16 mouse cellular contexts compared by ENCODE assay signal in genomic region chr6:99985322-99985721, GRCm38 (mm10).
DNase-seq lines count a peak whose midpoint lies in the region; ATAC-seq and TF ChIP-seq lines count a peak whose summit lies in the region.
"Had no signal": no experiment of that assay in that cellular context is flagged by ENCODE, and none has a peak within 500 bp of the region (broad histone marks: within the 10 kb centered on the region; RNA-seq: fewer than 3 reads in every experiment).

No protein-coding gene starts in this region.

- no peak overlapping the region for H3K4me3 ChIP-seq in forebrain, embryonic 15.5 days
- H3K4me3 ChIP-seq in forebrain, embryonic 10.5 days, result no peak overlapping the region
- no peak overlapping the region for H3K4me3 ChIP-seq in lung, embryonic 14.5 days (ENCODE audit: low read depth, low read length)
- no peak overlapping the region for H3K4me3 ChIP-seq in midbrain, postnatal 0 days (ENCODE audit: low read depth, low read length)
- H3K4me3 ChIP-seq: liver, embryonic 12.5 days; neural tube, embryonic 12.5 days had no signal

- WGBS in forebrain, embryonic 15.5 days, result 27% methylated on average over 5 of the region's 5 CpGs
- WGBS in forebrain, embryonic 10.5 days, result 42% methylated on average over 5 of the region's 5 CpGs
- WGBS in lung, embryonic 14.5 days, result 44% methylated on average over 5 of the region's 5 CpGs
- WGBS in midbrain, postnatal 0 days, result 16% methylated on average over 5 of the region's 5 CpGs

- peaks cover 16% of the 10 kb centered on the region for H3K4me1 ChIP-seq in forebrain, embryonic 15.5 days
- peaks cover 35% of the 10 kb centered on the region for H3K4me1 ChIP-seq in forebrain, embryonic 10.5 days
- no peaks in the 10 kb centered on the region for H3K4me1 ChIP-seq in lung, embryonic 14.5 days (ENCODE audit: insufficient read depth)
- peaks cover 7% of the 10 kb centered on the region; the same call in 1 of the 2 replicates for H3K4me1 ChIP-seq in midbrain, postnatal 0 days (ENCODE audit: insufficient read depth, low read length)
- H3K4me1 ChIP-seq: neural tube, embryonic 12.5 days had no signal

- 0 out of 2 replicates have a peak overlapping the region, but pooled peaks have one; percentile 42 for H3K27ac ChIP-seq in forebrain, embryonic 15.5 days (replicated peaks)
- H3K27ac ChIP-seq in forebrain, embryonic 10.5 days, result no peak overlapping the region
- no peak overlapping the region for H3K27ac ChIP-seq in lung, embryonic 14.5 days (ENCODE audit: low read depth)
- no peak overlapping the region for H3K27ac ChIP-seq in midbrain, postnatal 0 days (ENCODE audit: low read depth, low read length)
- H3K27ac ChIP-seq: liver, embryonic 12.5 days; neural tube, embryonic 12.5 days had no signal

- no peaks in the 10 kb centered on the region for H3K36me3 ChIP-seq in forebrain, embryonic 15.5 days
- H3K36me3 ChIP-seq in forebrain, embryonic 10.5 days (replicated peaks), result no peaks in the 10 kb centered on the region
- no peaks in the 10 kb centered on the region for H3K36me3 ChIP-seq in lung, embryonic 14.5 days (ENCODE audit: insufficient read depth)
- no peaks in the 10 kb centered on the region for H3K36me3 ChIP-seq in midbrain, postnatal 0 days (ENCODE audit: insufficient read depth, low read length)
- H3K36me3 ChIP-seq: liver, embryonic 12.5 days; neural tube, embryonic 12.5 days had no signal

- no peaks in the 10 kb centered on the region; the same call in 1 of the 2 replicates for H3K27me3 ChIP-seq in forebrain, embryonic 15.5 days
- peaks cover 88% of the 10 kb centered on the region for H3K27me3 ChIP-seq in forebrain, embryonic 10.5 days (ENCODE audit: poor library complexity, severe bottlenecking)
- no peaks in the 10 kb centered on the region for H3K27me3 ChIP-seq in lung, embryonic 14.5 days (ENCODE audit: insufficient read depth, low read length)
- H3K27me3 ChIP-seq in midbrain, postnatal 0 days (ENCODE audit: insufficient read depth, low read length), result 0 out of 2 replicates have a peak, but pooled peaks cover 3% of the 10 kb centered on the region

- no peak overlapping the region for H3K4me2 ChIP-seq in forebrain, embryonic 15.5 days (replicated peaks)
- no peak overlapping the region for H3K4me2 ChIP-seq in lung, embryonic 14.5 days
- H3K4me2 ChIP-seq in midbrain, postnatal 0 days (ENCODE audit: low read depth, low read length, poor library complexity, severe bottlenecking), result no peak overlapping the region
- H3K4me2 ChIP-seq: liver, embryonic 12.5 days; neural tube, embryonic 12.5 days had no signal

- no peak for ATAC-seq in forebrain, embryonic 15.5 days (replicated peaks)
- ATAC-seq in lung, embryonic 14.5 days (ENCODE audit: insufficient read depth), result 0 out of 2 replicates have a peak, but pooled peaks have one; percentile 26
- ATAC-seq in midbrain, postnatal 0 days (ENCODE audit: low FRiP score), result peak; percentile 13; the same call in 1 of the 2 replicates
- no peak for ATAC-seq in cerebellum, adult (ENCODE audit: insufficient number of reproducible peaks, low FRiP score, low TSS enrichment)
- ATAC-seq: liver, embryonic 12.5 days had no signal

- H3K9ac ChIP-seq in forebrain, embryonic 15.5 days (replicated peaks), result 0 out of 2 replicates have a peak overlapping the region, but pooled peaks have one; percentile 11
- no peak overlapping the region for H3K9ac ChIP-seq in lung, embryonic 14.5 days
- H3K9ac ChIP-seq in midbrain, postnatal 0 days (replicated peaks; ENCODE audit: low read length, poor library complexity, severe bottlenecking), result no peak overlapping the region
- H3K9ac ChIP-seq: liver, embryonic 12.5 days; neural tube, embryonic 12.5 days had no signal

- no peak for TF ChIP-seq CTCF in lung, embryonic 14.5 days (IDR thresholded peaks at IDR 0.05; ENCODE audit: low read depth)
- no peak for TF ChIP-seq CTCF in midbrain, postnatal 0 days (IDR thresholded peaks at IDR 0.05)

- H3K9me3 ChIP-seq in forebrain, embryonic 15.5 days, result no peaks in the 10 kb centered on the region
- no peaks in the 10 kb centered on the region for H3K9me3 ChIP-seq in forebrain, embryonic 10.5 days
- H3K9me3 ChIP-seq in lung, embryonic 14.5 days (ENCODE audit: low read depth, low read length), result no peaks in the 10 kb centered on the region
- H3K9me3 ChIP-seq in midbrain, postnatal 0 days (ENCODE audit: low read length), result no peaks in the 10 kb centered on the region
- H3K9me3 ChIP-seq: liver, embryonic 12.5 days; neural tube, embryonic 12.5 days had no signal

- no peak for DNase-seq in forebrain, embryonic 10.5 days (ENCODE audit: extremely low spot score, low spot score)
- DNase-seq in lung, embryonic 14.5 days, result peak; percentile 34
- no peak for DNase-seq in lung, adult 18-20 months
- DNase-seq in c-Kit-positive CD71-negative TER-119-negative erythroid progenitor cells, embryonic 14.5 days (ENCODE audit: low read depth), result peak; percentile 16
- DNase-seq in midbrain, postnatal 0 days (ENCODE audit: low spot score), result no peak
- DNase-seq in cerebellum, postnatal 4 days (ENCODE audit: low spot score in 2 of 2), result no peak
- DNase-seq: adrenal gland, postnatal 25 days; B cell, adult 2 months; cerebellum, adult 18-20 months; kidney, postnatal 10 days; lung, postnatal 36 days; right cerebral cortex, postnatal 14 days had no signal

Comparison
In these comparisons a context has a peak if more than half of its experiments do, and no peak if none do; other contexts are left out.
1. DNase-seq: peak in lung, embryonic 14.5 days (single experiment) and c-Kit-positive CD71-negative TER-119-negative erythroid progenitor cells, embryonic 14.5 days (single experiment); none in forebrain, embryonic 10.5 days (single experiment), lung, adult 18-20 months (0 of 2), midbrain, postnatal 0 days (single experiment) and cerebellum, postnatal 4 days (0 of 2).
2. ATAC-seq: peak in lung, embryonic 14.5 days (single experiment) and midbrain, postnatal 0 days (single experiment); none in forebrain, embryonic 15.5 days (single experiment) and cerebellum, adult (single experiment).